Mouse (Mus musculus): ENCODE measurements around the gene Zfhx3. TPM values are rescaled to one million over a fixed set of nuclear protein-coding genes. Genes with fewer than 3 reads are reported as not detected.

Gene Zfhx3
- polyA plus RNA-seq, 1 experiment from 2014 or later: 34.7 TPM

- ATAC-seq (ENCODE audit: low FRiP score) (no peak), DNase-seq (ENCODE audit: low spot score) (no peak)
- peaks cover 13% of the 10 kb centered on the region; the same call in 1 of the 2 replicates for H3K27me3 ChIP-seq (ENCODE audit: control insufficient read depth, insufficient read depth, low read length)
- H3K9me3 ChIP-seq (ENCODE audit: control insufficient read depth, low read length): no peaks in the 10 kb centered on the region
- WGBS: 70% methylated on average over 3 of the region's 3 CpGs
- no peak overlapping the region for H3K9ac ChIP-seq
- H3K4me2 ChIP-seq (replicated peaks): no peak overlapping the region
- peaks cover 10% of the 10 kb centered on the region for H3K4me1 ChIP-seq (replicated peaks; ENCODE audit: control insufficient read depth, insufficient read depth, low read length)
- H3K27ac ChIP-seq: no peak overlapping the region
- H3K4me3 ChIP-seq (replicated peaks; ENCODE audit: low read length): no peak overlapping the region
- no peaks in the 10 kb centered on the region for H3K36me3 ChIP-seq (replicated peaks; ENCODE audit: control insufficient read depth, insufficient read depth)
These were observed 362.9 kb downstream of the Zfhx3 start for GRCm38 (mm10) chr8:108305368-108305767.

- 88% methylated on average over 14 of the region's 14 CpGs for WGBS
- DNase-seq (ENCODE audit: low spot score) (no peak), ATAC-seq (ENCODE audit: low FRiP score) (no peak)
These were observed 367.2 kb downstream of the Zfhx3 start for GRCm38 (mm10) chr8:108309525-108310246.

GRCm38 (mm10) chr8:108315046-108315445 lies 372.6 kb downstream of the Zfhx3 start:
- no peaks in the 10 kb centered on the region for H3K36me3 ChIP-seq (replicated peaks; ENCODE audit: control insufficient read depth, insufficient read depth)
- no peak overlapping the region for H3K4me2 ChIP-seq (replicated peaks)
- H3K9ac ChIP-seq: no peak overlapping the region
- H3K4me3 ChIP-seq (replicated peaks; ENCODE audit: low read length): no peak overlapping the region
- peaks cover 5% of the 10 kb centered on the region; the same call in 1 of the 2 replicates for H3K4me1 ChIP-seq (replicated peaks; ENCODE audit: control insufficient read depth, insufficient read depth, low read length)
- 27% methylated on average over 8 of the region's 8 CpGs for whole genome bisulfite sequencing
- no peaks in the 10 kb centered on the region for H3K9me3 ChIP-seq (ENCODE audit: control insufficient read depth, low read length)
- DNase-seq (ENCODE audit: low spot score): peak; percentile 32
- no peak overlapping the region for H3K27ac ChIP-seq
- H3K27me3 ChIP-seq (ENCODE audit: control insufficient read depth, insufficient read depth, low read length): no peaks in the 10 kb centered on the region
- ATAC-seq (ENCODE audit: low FRiP score): no peak

More at GRCm38 (mm10) chr8:108309525-108310246, 367.2 kb downstream of the Zfhx3 start:
- Histone ChIP-seq H3K4me2 (replicated peaks) (no peak overlapping the region), H3K9me3 (ENCODE audit: control insufficient read depth, low read length) (no peaks in the 10 kb centered on the region), H3K9ac (no peak overlapping the region), H3K4me1 (replicated peaks; ENCODE audit: control insufficient read depth, insufficient read depth, low read length) (no peaks in the 10 kb centered on the region; the same call in 1 of the 2 replicates), H3K36me3 (replicated peaks; ENCODE audit: control insufficient read depth, insufficient read depth) (no peaks in the 10 kb centered on the region), H3K27ac (no peak overlapping the region), H3K27me3 (ENCODE audit: control insufficient read depth, insufficient read depth, low read length) (peaks cover 4% of the 10 kb centered on the region; the same call in 1 of the 2 replicates), H3K4me3 (replicated peaks; ENCODE audit: low read length) (no peak overlapping the region)

DNA sequence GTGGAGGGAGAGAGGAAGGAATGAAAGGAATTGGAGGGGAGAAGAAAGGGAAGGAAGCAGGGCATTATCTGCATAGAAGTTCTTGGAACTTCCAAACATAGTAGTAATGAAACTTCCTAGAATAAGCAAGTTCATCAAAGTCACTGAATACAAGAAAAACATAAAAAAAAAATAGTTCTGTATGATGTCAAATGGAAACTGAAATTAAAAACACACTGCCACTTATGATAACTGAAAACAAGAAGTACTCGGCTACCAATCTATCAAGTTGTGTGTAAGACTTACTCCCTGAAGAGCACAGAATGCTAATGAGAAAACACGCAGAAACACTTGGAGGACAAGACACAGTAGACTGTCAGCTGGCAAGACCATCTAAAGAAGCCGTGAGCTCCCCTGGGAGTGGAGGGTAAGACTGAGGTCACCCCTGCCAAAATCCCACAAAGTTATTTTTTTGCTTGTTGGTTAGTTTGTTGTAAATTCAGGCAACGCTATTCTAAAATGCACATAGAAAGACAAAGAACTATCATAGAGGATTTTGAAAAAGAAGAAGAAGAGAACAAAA lies 375.2 kb downstream of the Zfhx3 start:
- ATAC-seq (ENCODE audit: low FRiP score): no peak
- no peak for DNase-seq (ENCODE audit: low spot score)
- H3K9me3 ChIP-seq (ENCODE audit: control insufficient read depth, low read length): no peaks in the 10 kb centered on the region
- H3K4me1 ChIP-seq (replicated peaks; ENCODE audit: control insufficient read depth, insufficient read depth, low read length): peaks cover 5% of the 10 kb centered on the region; the same call in 1 of the 2 replicates
- no peak overlapping the region for H3K4me2 ChIP-seq (replicated peaks)
- H3K27ac ChIP-seq: no peak overlapping the region
- whole genome bisulfite sequencing: 76% methylated on average over 4 of the region's 4 CpGs
- H3K27me3 ChIP-seq (ENCODE audit: control insufficient read depth, insufficient read depth, low read length): no peaks in the 10 kb centered on the region
- H3K36me3 ChIP-seq (replicated peaks; ENCODE audit: control insufficient read depth, insufficient read depth): no peaks in the 10 kb centered on the region
- H3K9ac ChIP-seq: no peak overlapping the region
- H3K4me3 ChIP-seq (replicated peaks; ENCODE audit: low read length): no peak overlapping the region

- ATAC-seq (ENCODE audit: low FRiP score): no peak
- no peak for DNase-seq (ENCODE audit: low spot score)
- Histone ChIP-seq H3K9ac (no peak overlapping the region), H3K36me3 (replicated peaks; ENCODE audit: control insufficient read depth, insufficient read depth) (no peaks in the 10 kb centered on the region), H3K9me3 (ENCODE audit: control insufficient read depth, low read length) (no peaks in the 10 kb centered on the region), H3K27ac (no peak overlapping the region), H3K27me3 (ENCODE audit: control insufficient read depth, insufficient read depth, low read length) (no peaks in the 10 kb centered on the region), H3K4me3 (replicated peaks; ENCODE audit: low read length) (no peak overlapping the region), H3K4me2 (replicated peaks) (no peak overlapping the region), H3K4me1 (replicated peaks; ENCODE audit: control insufficient read depth, insufficient read depth, low read length) (no peaks in the 10 kb centered on the region)
- 81% methylated on average over 2 of the region's 2 CpGs for WGBS
These were observed 385.3 kb downstream of the Zfhx3 start for GRCm38 (mm10) chr8:108327711-108328110.

GRCm38 (mm10) chr8:108348352-108348751 lies 405.9 kb downstream of the Zfhx3 start:
- ATAC-seq (ENCODE audit: low FRiP score) (no peak), DNase-seq (ENCODE audit: low spot score) (no peak)
- 87% methylated on average over 14 of the region's 14 CpGs for WGBS
- no peak overlapping the region for H3K4me2 ChIP-seq (replicated peaks)
- no peak overlapping the region for H3K9ac ChIP-seq
- H3K27me3 ChIP-seq (ENCODE audit: control insufficient read depth, insufficient read depth, low read length): no peaks in the 10 kb centered on the region
- no peaks in the 10 kb centered on the region for H3K36me3 ChIP-seq (replicated peaks; ENCODE audit: control insufficient read depth, insufficient read depth)
- no peak overlapping the region for H3K4me3 ChIP-seq (replicated peaks; ENCODE audit: low read length)
- no peak overlapping the region for H3K27ac ChIP-seq
- no peaks in the 10 kb centered on the region for H3K4me1 ChIP-seq (replicated peaks; ENCODE audit: control insufficient read depth, insufficient read depth, low read length)
- H3K9me3 ChIP-seq (ENCODE audit: control insufficient read depth, low read length): 0 out of 2 replicates have a peak, but pooled peaks cover 3% of the 10 kb centered on the region

GRCm38 (mm10) chr8:108348776-108349175 lies 406.3 kb downstream of the Zfhx3 start:
- no peaks in the 10 kb centered on the region for H3K27me3 ChIP-seq (ENCODE audit: control insufficient read depth, insufficient read depth, low read length)
- ATAC-seq (ENCODE audit: low FRiP score) (no peak), DNase-seq (ENCODE audit: low spot score) (no peak)
- 0 out of 2 replicates have a peak, but pooled peaks cover 3% of the 10 kb centered on the region for H3K9me3 ChIP-seq (ENCODE audit: control insufficient read depth, low read length)
- WGBS: 45% methylated on average over 4 of the region's 4 CpGs
- no peak overlapping the region for H3K9ac ChIP-seq
- H3K36me3 ChIP-seq (replicated peaks; ENCODE audit: control insufficient read depth, insufficient read depth): no peaks in the 10 kb centered on the region
- H3K4me3 ChIP-seq (replicated peaks; ENCODE audit: low read length): no peak overlapping the region
- no peaks in the 10 kb centered on the region for H3K4me1 ChIP-seq (replicated peaks; ENCODE audit: control insufficient read depth, insufficient read depth, low read length)
- no peak overlapping the region for H3K27ac ChIP-seq
- no peak overlapping the region for H3K4me2 ChIP-seq (replicated peaks)

DNA sequence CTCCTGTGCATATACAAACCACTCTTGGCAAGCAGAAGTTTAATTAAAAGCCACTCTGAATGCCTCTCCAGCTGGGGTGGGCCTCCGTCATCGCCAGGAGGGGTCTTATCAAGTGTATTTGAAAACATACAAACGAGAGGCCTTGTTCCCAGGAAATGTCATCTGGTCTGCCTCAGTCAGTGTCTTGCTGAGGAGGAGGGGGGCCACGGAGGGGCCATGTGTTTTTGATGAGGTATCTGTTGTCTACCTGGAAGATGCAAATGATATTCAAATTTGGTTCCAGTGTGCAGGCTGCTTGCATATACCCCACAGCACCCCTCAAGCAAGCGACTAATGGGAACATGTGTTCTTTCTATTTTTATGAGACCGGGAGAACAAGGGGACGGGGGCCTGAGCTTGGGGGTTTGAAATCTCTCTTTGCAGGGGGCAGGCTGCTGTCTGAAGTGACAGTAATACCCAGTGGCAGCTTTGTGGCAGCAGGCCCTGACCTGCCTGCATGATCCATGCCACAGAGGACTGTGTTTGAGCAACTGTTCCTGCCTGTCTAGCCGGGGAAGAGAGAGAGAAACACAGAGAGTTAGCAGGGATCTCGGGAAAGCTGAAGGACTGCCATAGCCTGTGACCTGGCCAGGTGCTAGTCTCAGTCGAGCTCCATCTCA lies 412.8 kb downstream of the Zfhx3 start:
- Histone ChIP-seq H3K27me3 (ENCODE audit: control insufficient read depth, insufficient read depth, low read length) (no peaks in the 10 kb centered on the region), H3K4me2 (replicated peaks) (no peak overlapping the region), H3K4me1 (replicated peaks; ENCODE audit: control insufficient read depth, insufficient read depth, low read length) (peaks cover 9% of the 10 kb centered on the region), H3K36me3 (replicated peaks; ENCODE audit: control insufficient read depth, insufficient read depth) (no peaks in the 10 kb centered on the region), H3K9ac (no peak overlapping the region), H3K9me3 (ENCODE audit: control insufficient read depth, low read length) (no peaks in the 10 kb centered on the region), H3K27ac (peak overlapping the region; percentile 3; the same call in 1 of the 2 replicates), H3K4me3 (replicated peaks; ENCODE audit: low read length) (no peak overlapping the region)
- 36% methylated on average over 10 of the region's 10 CpGs for WGBS
- DNase-seq (ENCODE audit: low spot score) (no peak), ATAC-seq (ENCODE audit: low FRiP score) (no peak)

DNA sequence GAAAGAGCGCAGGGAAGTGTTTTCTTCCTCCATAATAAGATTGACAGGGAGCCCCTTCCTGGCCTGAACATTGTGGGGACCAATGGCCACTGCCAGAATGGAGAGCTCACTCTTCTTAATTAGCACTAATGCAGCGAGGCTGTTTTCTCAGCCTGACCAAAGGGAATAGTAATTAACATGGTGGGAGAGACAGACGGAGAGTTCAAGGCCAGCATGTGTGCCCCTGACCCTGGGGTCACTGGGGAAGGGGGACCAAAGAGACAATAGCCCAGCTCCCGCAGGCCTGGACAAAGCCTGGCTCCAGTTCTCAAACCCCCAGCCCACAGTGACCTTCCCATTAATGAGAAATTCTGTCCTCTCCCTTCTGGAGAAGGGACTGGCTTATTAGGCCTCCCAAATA lies 419.0 kb downstream of the Zfhx3 start:
- no peaks in the 10 kb centered on the region for H3K9me3 ChIP-seq (ENCODE audit: control insufficient read depth, low read length)
- H3K27me3 ChIP-seq (ENCODE audit: control insufficient read depth, insufficient read depth, low read length): peaks cover 4% of the 10 kb centered on the region; the same call in 1 of the 2 replicates
- H3K9ac ChIP-seq: no peak overlapping the region
- no peak for ATAC-seq (ENCODE audit: low FRiP score)
- WGBS: 25% methylated on average over 4 of the region's 4 CpGs
- no peak overlapping the region for H3K27ac ChIP-seq
- H3K36me3 ChIP-seq (replicated peaks; ENCODE audit: control insufficient read depth, insufficient read depth): no peaks in the 10 kb centered on the region
- no peak for DNase-seq (ENCODE audit: low spot score)
- 0 out of 2 replicates have a peak, but pooled peaks cover 3% of the 10 kb centered on the region for H3K4me1 ChIP-seq (replicated peaks; ENCODE audit: control insufficient read depth, insufficient read depth, low read length)
- no peak overlapping the region for H3K4me2 ChIP-seq (replicated peaks)
- no peak overlapping the region for H3K4me3 ChIP-seq (replicated peaks; ENCODE audit: low read length)

Data from hindbrain, embryonic 14.5 days (tissue).